ENCODE assay signal across 9 mouse cellular contexts in the genomic region with DNA sequence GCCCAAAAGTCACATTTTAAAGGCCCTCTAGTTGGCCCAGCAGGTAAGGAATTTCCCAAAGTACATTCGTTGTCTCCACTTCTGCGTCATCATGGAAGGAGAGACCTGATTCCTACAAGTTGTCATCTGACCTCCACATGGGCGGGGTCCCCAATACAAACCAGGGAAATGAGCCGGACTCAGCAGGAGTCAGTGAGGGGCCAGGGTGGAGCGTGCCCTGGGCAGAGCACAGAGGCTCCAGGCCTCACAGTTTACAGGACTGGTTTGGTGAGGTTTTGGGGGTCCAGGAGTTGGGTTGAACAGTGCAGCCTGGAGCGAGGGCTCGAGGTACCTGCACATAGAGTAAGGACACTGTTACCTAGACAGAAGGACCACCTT. TPM values are rescaled to one million over a fixed set of nuclear protein-coding genes. Genes with fewer than 3 reads are reported as not detected.
A peak's percentile ranks its signal among the peaks of the same experiment; 100 is the strongest.
DNase-seq lines count a peak whose midpoint lies in the region; ATAC-seq and TF ChIP-seq lines count a peak whose summit lies in the region.
"Had no signal": no experiment of that assay in that cellular context is flagged by ENCODE, and none has a peak within 500 bp of the region (broad histone marks: within the 10 kb centered on the region; RNA-seq: fewer than 3 reads in every experiment).

No protein-coding gene starts in this region.

- DNase-seq in heart, adult 2 months, result peak in 1 of 2 experiments; percentile 56
- no peak for DNase-seq in heart, postnatal 4 days
- peak; percentile 86 for DNase-seq in NIH3T3 (ENCODE audit: low read depth)
- DNase-seq in adrenal gland, postnatal 25 days, result no peak
- no peak for DNase-seq in right cerebral cortex, postnatal 14 days
- DNase-seq in MN1 (ENCODE audit: low spot score), result no peak

- peak overlapping the region; percentile 53 for H3K4me2 ChIP-seq in heart, embryonic 15.5 days

- TF ChIP-seq EP300 in heart, adult 2 months (IDR thresholded peaks at IDR 0.05; ENCODE audit: insufficient read depth, low read depth, low read length), result no peak

- peaks cover 8% of the 10 kb centered on the region; the same call in 1 of the 2 replicates for H3K36me3 ChIP-seq in heart, adult 2 months (ENCODE audit: control insufficient read depth, insufficient read depth, low read length)
- no peaks in the 10 kb centered on the region for H3K36me3 ChIP-seq in heart, embryonic 15.5 days
- no peaks in the 10 kb centered on the region for H3K36me3 ChIP-seq in macrophage (ENCODE audit: inconsistent target)

- no peaks in the 10 kb centered on the region for H3K9me3 ChIP-seq in heart, embryonic 15.5 days (replicated peaks)

- H3K9ac ChIP-seq in heart, adult 2 months (ENCODE audit: low read depth, low read length), result peak overlapping the region; percentile 47
- peak overlapping the region; percentile 29; the same call in 1 of the 2 replicates for H3K9ac ChIP-seq in heart, embryonic 15.5 days
- H3K9ac ChIP-seq: liver, embryonic 14.5 days had no signal

- H3K27me3 ChIP-seq in heart, adult 2 months (ENCODE audit: control insufficient read depth, insufficient read depth, low read length), result no peaks in the 10 kb centered on the region
- no peaks in the 10 kb centered on the region for H3K27me3 ChIP-seq in heart, embryonic 15.5 days

- no peak overlapping the region; the same call in 1 of the 2 replicates for H3K4me3 ChIP-seq in heart, adult 2 months
- H3K4me3 ChIP-seq in heart, embryonic 15.5 days, result no peak overlapping the region
- H3K4me3 ChIP-seq in macrophage (ENCODE audit: inconsistent target), result no peak overlapping the region

- TF ChIP-seq POLR2A in heart, adult 2 months (IDR thresholded peaks at IDR 0.05; ENCODE audit: insufficient read depth, low read depth, low read length), result peak; percentile 71

- intact Hi-C loops in heart, adult 2 months (cut with DNase I), result no loop called here

- no peak for TF ChIP-seq CTCF in heart, adult 2 months (IDR thresholded peaks at IDR 0.05)

- peak overlapping the region; percentile 96 for H3K27ac ChIP-seq in heart, adult 2 months
- H3K27ac ChIP-seq in heart, embryonic 15.5 days, result peak overlapping the region; percentile 96
- H3K27ac ChIP-seq in macrophage, result peak overlapping the region; percentile 82
- H3K27ac ChIP-seq: liver, embryonic 14.5 days had no signal

- 44% methylated on average over 7 of the region's 7 CpGs for WGBS in heart, adult 2 months
- WGBS in heart, embryonic 15.5 days, result 40% methylated on average over 7 of the region's 7 CpGs
- 95% methylated on average over 7 of the region's 7 CpGs for WGBS in macrophage (ENCODE audit: missing documents)

- ATAC-seq in heart, embryonic 15.5 days (replicated peaks; ENCODE audit: insufficient number of reproducible peaks, insufficient read depth, low FRiP score, low read depth), result no peak

- no peaks in the 10 kb centered on the region for H3K79me2 ChIP-seq in heart, adult 2 months (replicated peaks; ENCODE audit: control insufficient read depth, insufficient read depth, low read length)
- peaks cover 9% of the 10 kb centered on the region; the same call in 1 of the 2 replicates for H3K79me2 ChIP-seq in macrophage (ENCODE audit: inconsistent target)

- peaks cover 55% of the 10 kb centered on the region for H3K4me1 ChIP-seq in heart, adult 2 months (ENCODE audit: control insufficient read depth, insufficient read depth, low read length)
- peaks cover 84% of the 10 kb centered on the region for H3K4me1 ChIP-seq in heart, embryonic 15.5 days (replicated peaks)

RNA-seq across cellular contexts. Expression of a gene that starts 38.5 kb away (rescaled TPM):
- total RNA-seq in heart, adult 2 months (2021), result 10 to 100 TPM; 57.2 to 70.0 TPM
- polyA plus RNA-seq in heart, adult 2 months (2012; rRNA removed), result 95.6 and 113 TPM in 2 replicates
- total RNA-seq in heart, postnatal 4 days (2021), result 10 to 100 TPM; 60.6 to 69.0 TPM
- 53.5 and 65.9 TPM in 2 replicates for polyA plus RNA-seq in heart, embryonic 15.5 days (2015; fragmentation: Nextera tagmentation; extraction: Ambion mirVana)
- total RNA-seq in macrophage (2018; cell fraction: chromatin; rRNA removed), result 100 to 1,000 TPM in 7 of 26 experiments, 10 to 100 TPM in 19; 63.9 to 148 (median 86.2) TPM
- 10 to 100 TPM; 31.6 to 62.4 (median 45.0) TPM for total RNA-seq in macrophage (2018; cell fraction: cytosol; rRNA removed)
- 100 to 1,000 TPM in 4 of 26 experiments, 10 to 100 TPM in 22; 42.7 to 104 (median 71.0) TPM for total RNA-seq in macrophage (2018; cell fraction: nucleus; rRNA removed)
- 46.2 to 54.8 TPM (median 52.4 TPM) in 3 replicates for polyA plus RNA-seq in macrophage (2018)
- 104 and 120 TPM in 2 replicates for total RNA-seq in adrenal gland, postnatal 25 days (2021)
